Mouse (Mus musculus): ENCODE measurements around the gene Ptma. TPM values are rescaled to one million over a fixed set of nuclear protein-coding genes. Genes with fewer than 3 reads are reported as not detected.
"Not testable (repeated sequence)": the region's sequence is repeated elsewhere in the genome, so short reads cannot be mapped to it uniquely, and the experiment has no call there.

The Ptma gene
- polyA plus RNA-seq, 2 experiments from 2014 or later, result 2,967 to 3,416 TPM

DNA sequence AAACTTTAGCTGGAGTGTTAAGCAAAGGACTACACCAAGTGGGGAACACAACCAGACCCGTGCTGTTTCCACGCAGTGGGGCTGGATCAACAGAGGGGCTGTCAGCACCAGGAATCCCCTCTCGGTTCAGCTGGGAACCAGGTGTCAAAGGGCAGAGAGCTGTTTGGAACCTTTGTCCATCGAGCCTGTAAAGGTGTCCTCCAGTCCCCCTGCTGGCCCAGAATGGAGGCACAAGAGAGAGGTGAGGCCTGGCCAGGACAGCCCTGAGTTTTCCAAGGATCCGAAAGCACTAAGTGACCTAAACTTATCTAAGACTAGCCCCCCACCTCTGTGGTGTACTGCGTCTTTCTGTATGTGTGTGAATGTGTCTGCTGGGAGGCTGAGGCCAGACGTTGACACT is 6.2 kb upstream of the Ptma start:
- ATAC-seq, result no peak

DNA sequence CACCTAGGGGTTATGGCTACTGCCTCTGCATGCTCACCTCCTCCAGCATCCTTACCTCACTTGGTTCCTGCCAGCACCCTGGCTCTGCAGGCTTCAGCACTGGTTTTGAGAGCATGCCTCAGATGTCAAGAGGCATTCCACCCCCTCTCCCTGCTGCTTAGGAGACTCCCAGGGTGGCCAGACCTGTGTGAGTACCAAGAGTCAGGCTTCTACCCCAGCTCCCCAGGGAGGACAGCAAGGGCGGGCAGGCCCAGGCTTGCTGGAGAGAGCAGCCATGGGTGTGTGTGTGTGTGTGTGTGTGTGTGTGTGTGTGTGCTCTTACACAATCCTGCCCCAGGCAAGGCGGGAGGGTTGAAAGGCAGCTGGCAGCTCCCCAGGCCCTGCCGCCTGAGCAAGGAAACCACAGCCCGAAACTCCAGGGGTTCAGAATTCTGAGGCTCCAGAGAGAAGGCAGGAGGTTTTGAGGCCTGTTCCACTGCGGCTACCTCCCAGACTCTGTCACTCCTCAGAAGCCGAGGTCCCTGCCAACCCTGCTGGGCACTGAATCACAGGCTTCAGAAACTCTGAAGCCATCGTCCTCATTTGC is 4.1 kb upstream of the Ptma start:
- ATAC-seq, result no peak

DNA sequence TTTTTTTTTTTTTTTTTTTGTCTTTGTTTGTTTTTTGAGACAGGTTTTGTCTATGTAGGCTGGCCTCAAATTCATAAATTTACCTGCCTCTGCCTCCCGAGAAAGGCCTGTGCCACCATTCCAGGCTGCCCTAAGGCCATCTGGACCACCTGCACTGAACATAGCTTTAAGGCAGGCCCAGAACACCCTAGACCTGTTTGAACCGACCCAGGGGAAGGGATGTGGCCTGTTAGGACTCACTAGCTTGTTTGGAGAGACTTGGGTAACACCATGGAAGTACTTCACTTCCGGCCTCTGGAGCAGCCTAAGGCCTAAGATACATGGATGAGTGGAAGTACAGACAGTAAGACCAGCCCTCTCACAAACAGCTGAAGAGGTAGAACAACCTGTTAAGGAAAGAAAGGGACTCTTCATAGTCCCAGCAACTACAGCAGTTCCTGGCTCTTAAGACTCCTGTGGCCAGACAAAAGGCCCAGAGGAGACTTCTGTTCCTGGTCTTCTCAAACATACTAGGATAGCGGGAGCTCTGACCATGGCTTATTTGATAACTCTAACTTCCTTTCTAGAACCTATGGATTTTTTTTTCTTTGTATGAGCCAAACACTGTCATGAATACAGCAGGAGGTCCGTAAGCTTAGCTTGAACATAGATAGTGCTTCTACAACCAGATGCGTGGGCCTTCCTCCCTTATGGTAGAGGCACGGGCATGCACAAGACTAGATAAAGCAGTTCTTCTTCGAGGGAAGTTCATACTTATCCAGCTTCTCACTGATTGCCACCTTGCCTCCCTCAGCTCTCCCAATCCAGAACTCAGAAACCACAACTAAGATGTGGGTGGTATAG is 2.5 kb upstream of the Ptma start:
- no peak for ATAC-seq

DNA sequence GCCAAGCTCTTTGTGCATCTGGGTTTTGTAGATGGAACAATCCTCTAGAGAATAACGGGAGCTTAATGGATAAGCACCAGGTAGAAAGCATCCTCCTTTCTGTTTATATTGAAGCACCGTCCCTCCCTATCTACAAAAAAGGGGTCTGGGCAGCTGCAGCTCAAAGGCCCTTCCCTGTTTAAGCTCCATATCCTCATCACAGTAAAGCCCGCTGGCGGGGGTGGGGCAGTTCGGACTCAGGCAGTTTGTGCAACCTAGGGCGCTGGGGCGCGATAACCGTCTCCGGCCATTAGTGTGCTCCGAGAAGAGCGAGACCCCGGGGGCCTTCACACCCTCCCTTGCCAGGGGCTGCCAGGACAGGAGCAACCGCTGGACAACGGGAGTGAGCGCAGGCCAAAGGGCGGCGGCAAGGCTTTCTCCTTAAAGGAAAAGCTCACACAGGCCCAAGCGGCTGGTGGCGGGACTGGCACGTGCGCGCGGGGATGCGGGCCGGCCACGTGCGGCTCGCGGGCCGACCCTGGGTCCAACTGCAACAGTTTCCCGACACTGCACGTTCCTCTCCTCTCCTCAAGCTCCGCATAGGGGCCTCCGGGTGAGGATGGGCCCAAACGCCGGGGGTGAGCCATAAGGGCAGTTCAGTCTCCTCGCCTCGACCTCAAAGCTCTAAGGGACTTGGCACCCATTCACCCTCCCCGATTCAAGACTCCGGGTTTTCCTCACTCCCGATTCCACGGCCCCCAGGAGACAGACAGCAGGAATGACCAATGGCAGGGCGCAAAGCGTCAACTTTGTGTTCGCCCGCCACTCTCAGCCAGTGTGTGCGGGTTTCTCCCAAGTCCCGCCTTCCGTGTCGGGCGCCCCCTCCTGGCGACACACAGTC is 1.7 kb upstream of the Ptma start:
- peak; percentile 36 for ATAC-seq

DNA sequence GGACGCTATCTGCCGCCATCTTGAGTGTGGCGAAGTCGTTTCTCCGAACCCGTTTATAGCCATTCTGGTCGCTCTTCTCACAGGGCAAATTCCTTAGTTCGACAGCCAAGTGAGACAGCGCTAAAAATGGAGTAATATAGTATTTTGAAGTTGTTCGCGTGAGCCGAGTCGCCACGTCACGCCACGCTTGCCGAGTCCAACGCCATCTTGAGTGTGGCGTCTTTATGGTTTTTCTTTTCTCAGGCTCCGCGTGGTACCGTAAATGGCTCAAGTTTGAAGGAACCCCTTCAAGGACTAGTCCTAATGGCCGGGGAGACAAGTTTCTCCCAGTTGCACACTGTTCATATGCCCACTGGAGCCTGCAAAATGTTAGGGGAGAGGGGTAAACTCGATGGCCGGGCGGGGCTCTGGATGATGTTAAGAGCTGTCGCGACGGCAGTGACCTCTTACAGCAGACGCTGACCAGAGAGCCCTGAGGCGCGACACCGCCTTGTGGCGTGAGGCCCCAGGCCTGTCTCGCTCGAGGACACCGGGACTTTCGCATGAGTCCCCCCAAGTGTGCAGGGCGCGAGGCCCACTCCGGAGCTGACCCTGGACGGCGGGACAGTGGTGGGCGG is 919 bp upstream of the Ptma start:
- no peak for ATAC-seq

DNA sequence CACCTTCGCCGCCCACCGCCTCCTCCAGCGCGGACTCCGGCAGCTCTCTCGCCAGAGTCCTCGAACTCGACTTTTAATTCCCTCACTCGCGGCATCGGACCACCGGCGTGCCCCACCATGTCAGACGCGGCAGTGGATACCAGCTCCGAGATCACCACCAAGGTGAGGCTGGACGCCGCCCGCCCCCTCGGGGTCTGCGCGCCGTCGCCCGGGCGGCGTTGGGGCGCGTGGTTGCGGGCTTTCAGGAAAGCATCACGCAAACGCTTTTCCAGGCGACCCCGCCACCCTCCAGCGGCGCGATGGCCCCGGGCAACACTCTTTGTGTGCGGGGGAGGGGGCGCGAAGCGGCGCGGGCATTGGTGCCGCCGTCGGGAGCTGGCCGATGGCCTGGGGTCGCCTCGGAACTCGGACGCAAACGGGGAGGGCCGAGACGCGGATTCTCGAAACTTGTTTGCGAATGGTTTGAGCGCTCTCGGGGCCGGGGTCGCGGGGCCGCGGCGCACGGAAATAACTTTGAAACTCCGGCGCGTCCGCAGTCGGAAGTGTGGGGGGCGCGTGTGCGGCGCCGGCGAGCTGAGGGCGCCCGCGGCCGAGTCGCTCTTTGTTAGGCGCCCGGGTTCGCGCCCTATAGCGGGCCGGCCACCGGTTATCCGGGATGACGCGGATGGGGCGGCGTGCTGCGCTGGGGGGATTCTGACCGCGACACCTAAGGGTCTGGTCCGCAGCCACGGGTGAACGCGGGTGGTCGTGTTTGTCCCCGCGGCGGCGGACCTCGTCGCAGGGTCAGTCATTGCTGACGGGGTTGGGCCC is 468 bp downstream of the Ptma start:
- no peak for ATAC-seq

DNA sequence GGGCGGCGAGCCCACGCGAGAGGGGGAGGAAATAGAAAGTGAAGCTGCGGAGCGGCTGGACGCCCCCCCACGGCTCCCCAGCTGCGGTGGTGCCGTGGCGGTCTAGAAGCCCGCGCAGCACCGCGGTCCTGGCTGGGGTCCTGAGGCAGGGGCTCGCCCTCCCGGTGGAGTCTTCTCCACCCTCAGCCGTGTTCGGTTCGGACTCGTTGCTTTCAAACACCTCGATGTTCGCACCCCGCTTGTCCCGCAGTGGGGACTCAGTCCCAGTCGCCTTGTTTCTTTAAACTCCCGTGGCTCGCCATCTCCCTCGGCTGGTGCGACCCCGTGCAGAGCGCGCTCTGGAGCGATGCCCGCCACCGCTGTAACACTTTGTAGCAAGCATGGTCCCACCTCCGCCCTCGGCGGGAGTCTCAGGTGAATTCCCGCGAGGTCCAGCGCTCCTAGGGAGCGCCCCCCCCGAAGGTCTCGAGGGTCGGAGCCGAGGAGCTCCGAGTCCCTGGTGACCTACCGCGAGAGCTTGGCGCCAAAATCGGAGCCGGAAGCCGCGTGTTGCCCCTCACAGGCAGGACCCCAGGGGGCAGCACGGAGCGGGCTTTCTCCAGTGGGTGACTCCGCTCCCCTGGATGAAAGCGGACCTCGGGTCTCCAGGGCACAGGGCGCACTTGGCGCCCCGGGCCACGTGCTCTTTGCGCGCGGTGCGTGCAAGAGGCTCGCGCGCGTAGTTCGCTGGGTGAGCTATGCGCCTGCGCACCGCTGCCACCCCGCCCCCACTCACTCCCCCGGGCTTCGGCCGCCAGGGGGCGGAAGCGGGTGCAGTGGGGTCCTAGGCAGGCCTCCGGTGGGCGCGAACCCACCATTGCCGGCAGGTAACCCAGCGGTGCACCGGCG is 1.3 kb downstream of the Ptma start:
- ATAC-seq, result peak; percentile 19

DNA sequence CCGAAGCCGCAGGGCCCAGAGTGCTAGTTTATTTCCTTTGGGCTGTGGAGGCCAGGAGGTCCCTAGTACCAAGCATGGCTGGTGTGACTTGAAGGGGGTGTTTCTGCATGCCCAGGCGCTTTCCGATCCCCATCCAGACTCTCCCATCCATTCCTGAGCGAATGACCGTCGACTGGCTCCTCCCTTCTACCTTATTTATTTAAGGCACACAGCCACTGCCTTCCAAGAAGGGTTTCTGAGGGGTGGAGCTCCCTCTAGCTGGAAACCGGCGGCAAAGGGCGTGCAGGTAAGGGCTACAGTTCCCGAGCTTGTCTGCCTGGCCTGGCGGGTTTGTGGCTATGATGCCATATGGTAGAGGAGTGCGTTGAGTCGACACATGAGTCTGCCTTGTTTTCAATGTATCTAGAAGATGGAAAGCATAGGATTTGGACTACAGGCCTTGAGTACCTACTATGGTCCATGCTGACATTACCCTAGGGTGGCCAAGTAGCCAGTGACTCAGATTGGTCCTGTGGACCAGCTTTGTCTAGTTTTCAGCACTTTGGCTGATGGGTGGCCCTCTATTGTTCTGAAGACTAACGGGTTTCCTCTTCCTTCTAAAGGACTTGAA is 2.1 kb downstream of the Ptma start:
- no peak for ATAC-seq

DNA sequence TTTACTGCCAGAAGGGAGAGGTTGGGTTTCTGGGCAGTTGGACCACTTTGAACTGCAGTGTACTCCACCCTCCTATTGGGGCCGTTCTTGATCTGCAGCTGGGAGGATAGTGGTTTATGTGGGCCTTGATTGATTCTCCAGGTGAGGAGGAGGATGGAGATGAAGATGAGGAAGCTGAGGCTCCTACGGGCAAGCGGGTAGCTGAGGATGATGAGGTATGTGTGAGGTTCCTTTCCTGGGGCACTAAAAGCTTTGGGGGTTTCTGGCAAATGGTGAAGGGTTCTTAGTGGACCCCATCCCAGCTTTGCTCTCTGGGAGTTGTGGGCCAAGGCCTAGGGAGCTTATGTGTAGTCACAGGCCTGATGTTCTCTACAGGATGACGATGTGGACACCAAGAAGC is 3.1 kb downstream of the Ptma start:
- no peak for ATAC-seq

DNA sequence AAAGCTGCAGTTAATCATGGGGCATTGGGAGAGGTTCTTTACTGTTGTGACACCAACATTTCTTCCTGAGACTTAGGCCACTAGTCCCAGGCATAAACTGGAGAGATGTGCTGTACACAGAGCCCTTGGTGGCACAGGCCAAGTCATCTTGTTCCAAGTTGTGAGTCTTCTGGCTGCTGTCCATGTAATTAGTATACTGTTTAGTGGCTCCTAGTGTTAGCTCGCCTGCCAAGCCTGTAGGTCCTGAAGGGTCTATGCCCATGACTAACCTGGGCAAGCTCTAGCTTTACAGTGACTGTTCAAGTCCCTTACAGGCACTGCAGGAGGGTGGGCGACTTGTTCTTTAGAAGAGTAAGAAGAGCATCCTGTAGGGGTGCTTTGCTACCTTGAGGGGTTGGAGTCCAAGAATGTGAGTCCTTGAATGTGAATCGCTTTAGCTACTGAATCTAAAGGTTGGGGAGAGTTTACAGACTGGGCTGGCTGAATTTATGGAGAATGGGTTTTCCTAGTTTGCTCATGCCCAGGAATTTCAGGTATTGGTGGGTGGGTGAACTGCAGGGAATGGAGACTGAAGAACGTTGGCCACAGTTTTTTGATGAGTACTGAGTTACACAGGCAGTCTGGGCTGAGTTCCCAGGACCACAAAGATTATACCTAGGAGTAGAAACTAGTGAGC is 4.5 kb downstream of the Ptma start:
- no peak for ATAC-seq

DNA sequence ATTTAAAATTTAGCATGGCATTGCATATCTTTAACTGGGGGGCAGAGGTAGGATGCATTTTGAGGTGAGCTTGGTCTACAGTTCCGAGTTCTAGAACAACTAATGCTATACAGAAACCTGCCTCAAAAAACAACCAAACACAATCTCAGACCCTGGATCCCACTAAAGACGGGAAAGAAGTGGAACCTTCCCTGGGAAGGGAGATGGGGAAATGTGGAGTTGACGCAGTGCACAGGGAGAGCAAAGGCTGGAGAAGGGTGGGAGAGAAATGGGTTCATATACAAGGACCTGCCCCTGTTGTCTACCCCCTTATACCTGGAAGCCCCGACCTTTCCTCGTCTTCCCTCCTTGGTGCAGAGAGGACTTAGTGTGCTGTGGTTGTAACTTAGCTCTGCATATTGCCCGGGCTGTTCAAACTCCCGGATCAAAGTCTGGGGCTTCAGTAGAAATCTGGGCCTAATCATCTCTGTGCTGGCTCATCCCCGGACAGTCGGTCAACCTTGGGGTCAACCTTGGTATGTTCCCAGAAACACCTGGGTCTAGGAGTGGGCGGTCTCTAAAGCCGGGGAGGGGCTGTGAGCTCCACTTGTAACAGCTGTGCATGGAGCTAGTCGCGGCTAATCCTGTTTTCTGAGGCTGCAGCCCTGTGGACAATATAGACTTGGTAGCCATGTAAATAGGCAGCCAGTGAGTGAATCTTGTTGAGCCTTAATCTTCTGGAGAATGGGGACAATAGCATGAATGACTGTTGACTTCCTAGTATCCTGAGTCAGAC is 5.2 kb downstream of the Ptma start:
- ATAC-seq, result no peak

DNA sequence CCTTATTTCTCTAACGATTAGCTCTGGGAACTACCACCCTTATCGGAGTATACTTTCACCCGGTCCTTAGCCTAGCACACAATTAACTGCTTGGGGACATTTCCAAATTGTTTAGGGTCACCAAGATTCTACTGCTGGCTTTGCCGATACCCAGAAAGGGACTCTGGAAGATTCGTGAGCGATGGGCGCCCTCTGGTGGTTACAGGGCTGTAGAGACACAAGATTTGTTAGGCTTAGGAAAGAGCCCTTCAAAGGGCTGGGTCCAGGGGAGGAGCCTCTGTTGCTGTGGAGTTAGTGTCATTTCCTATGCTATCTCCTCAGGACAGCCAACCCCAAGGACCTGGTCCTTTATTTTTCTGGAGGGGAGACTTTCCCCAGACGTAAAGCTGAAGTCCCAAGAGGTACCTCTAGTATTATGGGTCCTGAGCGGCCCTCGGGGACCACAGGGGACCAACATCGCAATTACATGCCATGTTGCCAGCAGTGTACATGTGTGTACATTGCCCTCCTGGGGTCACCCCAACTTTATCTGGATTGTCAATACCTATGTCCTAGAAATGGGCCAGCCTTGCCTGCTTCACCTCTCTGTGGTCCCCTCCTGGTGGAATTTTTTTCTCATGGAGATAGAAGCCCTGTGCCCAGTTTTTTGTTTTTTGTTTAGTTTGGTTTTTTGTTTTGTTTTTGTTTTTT is 6.0 kb downstream of the Ptma start:
- peak; percentile 44 for ATAC-seq

DNA sequence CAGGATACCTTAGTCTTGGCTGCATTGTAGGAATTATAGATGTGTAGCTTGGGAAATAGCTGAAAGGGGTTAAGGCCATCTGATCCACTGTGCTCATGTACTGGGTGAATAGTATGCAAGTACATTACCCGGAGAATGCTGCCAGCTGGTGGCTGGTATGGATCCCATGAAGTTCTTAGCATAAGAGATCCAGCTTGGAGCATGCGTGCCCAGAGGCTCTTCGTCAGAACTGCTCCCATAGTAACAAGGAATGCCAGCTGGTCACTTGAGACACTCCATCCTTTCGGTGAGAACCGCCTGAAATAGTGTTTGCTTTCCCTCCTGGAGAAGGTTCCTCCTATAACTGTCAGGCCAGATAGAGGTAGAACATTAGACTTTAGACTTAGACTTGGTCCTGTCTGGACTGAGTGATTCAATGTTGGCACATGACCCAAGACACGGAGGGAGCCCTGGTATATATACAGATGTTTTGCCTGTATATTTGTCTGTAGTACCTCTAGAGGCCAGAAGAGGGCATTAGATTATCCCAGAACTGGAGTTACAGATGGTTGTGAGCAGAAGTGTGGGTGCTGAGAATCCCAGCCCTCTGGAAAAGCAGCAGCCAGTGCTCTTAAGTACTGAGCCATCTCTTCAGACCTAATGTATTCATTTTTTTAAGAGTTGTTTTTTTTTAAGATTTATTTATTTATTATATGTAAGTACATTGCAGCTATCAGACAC is 7.0 kb downstream of the Ptma start:
- no peak for ATAC-seq

DNA sequence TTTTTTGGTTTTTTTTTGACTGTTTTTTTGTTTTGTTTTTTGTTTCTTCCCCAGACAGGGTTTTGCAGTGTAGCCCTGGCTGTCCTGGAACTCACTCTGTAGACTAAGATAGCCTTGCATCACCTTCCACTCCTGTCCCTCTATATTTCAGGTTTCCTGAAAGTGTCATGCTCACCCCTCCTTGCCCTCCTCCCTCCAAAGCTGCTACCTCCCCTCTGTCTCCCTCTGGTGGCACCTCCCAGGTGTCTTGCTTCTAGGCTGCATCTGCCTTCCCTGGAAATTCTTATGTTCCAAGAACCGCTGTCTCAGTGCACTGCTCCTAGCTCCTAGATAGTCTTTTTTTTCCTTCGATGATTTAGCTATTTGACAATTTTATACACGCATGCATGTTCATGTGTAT is 11.9 kb downstream of the Ptma start:
- ATAC-seq, result no peak

DNA sequence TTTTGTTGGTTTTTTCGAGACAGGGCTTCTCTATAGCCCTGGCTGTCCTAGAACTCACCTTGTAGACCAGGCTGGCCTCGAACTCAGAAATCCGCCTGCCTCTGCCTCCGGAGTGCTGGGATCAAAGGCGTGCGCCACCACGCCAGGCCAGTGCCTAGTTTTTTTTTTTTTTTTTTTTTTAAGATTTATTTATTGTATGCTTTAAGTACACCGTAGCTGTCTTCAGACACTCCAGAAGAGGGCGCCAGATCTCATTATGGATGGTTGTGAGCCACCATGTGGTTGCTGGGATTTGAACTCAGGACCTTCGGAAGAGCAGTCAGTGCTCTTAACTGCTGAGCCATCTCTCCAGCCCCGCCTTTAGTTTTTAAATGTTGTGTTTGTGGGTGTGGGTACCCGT is 13.1 kb downstream of the Ptma start:
- ATAC-seq, result not testable (repeated sequence)

DNA sequence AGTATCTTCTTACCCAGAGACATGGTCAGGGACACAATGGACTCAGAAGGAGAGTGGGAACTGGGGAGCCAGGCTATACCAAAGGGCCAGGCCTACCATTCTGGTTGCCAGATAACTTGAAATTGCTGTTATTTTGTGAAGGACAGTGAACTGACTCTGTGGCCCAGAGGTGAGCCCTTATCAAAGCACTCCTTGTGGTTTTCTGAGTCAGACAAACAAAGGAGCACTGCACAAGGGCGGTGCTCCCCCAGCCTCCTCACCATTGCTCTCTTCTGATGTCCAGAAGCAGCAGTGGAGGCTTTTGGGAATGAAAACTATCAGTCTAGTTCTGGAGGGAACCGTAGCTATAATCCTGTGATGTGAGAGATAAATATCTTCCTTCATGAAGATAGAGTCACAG is 16.1 kb downstream of the Ptma start:
- ATAC-seq, result no peak

DNA sequence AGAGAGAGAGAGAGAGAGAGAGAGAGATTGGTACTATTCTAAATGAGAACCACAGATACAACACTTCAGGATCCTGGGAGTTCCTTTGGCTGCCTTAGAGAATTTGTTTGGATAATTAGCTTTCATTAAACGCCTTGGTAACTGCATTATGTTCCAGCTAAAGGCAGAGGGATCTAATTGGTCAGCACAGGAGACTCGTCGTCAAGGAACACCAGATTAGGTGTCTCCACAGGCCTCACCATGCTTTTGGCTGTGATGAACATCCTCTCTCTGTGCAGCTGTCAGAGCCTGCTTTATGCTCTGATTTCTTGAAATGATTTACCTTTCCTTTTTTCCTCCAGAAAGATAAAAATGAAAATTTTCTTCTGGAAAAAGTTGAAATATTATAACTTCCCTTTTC is 20.3 kb downstream of the Ptma start:
- no peak for ATAC-seq

DNA sequence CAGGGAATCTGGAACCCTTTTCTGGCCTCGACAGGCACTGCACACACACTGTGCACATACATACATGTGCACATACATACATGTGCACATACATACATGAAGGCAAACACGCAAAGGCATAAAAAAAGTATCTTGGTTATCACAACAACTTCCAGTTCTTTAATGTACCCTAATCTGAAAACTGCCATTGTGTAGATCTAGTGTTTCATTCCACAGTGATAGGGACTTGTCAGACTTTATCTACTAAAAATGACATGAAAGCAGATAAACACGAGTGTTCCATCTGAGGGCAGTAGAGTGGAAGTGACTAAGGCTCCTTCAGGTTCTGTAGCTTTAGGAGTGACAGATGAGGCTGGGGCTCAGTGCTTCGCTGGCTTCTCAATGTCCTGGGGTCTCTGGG is 24.8 kb downstream of the Ptma start:
- ATAC-seq, result no peak

All from activated CD4-positive, CD25-positive, alpha-beta regulatory T cell, adult 4 months (primary cell).